Mouse (Mus musculus) liver, embryonic 14.5 days (tissue): ENCODE data around the gene Dnajc4.

Experiments
- CTCF ChIP-seq: IDR thresholded peaks from 2 replicates; pipeline ENCODE4 v1.5.1; 2016; ENCODE audit warnings: antibody characterized with exemption, low read depth, control low read depth
- EP300 ChIP-seq: IDR thresholded peaks from 2 replicates; pipeline ENCODE4 v1.6.1; 2016; ENCODE audit warnings: antibody characterized with exemption, low read depth

DNA sequence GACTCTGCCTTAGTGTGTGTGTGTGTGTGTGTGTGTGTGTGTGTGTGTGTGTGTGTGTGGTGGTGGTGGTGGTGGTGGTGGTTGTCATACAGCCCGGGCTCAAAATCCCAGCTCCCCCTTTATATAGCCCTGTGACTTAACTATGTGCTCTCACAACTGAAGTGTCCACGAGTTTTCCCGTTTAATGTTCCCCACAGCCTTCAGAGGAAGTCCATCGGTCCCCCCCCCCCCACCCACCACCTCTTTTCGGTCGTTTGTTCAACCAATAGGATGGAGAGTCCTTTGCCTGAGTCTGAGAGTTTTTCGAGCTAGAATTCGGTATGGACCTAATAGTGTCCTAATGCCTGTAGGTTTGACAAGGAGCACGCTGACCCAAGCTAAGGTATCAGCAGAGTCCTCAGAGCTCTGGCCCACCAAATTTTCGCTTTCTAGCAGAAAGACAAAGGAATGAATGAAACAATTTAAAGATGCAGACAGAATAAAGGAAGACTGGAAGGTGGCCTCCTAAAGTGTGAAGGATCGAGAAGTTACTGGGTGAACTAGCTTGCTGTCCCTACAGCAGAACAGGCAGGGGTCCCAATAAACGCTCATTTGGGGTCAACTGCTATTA is 18.7 kb downstream of the Dnajc4 start:
- TF ChIP-seq CTCF, result no peak
- TF ChIP-seq EP300, result no peak
